Mouse (Mus musculus) brain, adult 2 months (tissue): Measurements from ENCODE around the gene Nptx1.
A peak's percentile ranks its signal among the peaks of the same experiment; 100 is the strongest.

Experiments used
- DNase-seq: peaks from one replicate; pipeline ENCODE4 v3.0.0; 2011; ENCODE audit warnings: low read depth, low spot score

Nptx1 gene

DNA sequence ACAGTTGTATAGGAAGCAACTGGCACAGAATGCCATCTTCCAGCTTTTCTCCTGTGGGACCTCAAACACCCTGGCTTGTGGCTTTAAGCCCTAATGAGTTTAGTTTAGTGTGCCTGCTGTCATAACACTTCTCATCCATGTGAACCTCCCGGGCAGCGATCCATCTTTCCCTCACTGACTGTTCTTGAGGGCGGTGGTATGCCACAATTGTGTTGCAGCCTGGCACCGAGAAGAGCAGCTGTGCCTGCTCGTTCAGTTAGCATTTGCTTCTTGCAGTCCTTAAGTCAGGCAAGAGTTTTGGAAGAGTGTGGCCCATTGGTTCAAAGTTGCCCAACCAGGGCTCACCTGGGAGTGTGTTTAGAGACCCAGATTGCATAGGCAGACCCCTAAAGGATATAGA lies 51.4 kb downstream of the Nptx1 start:
- DNase-seq = peak; percentile 64

GRCm38 (mm10) chr11:119493516-119493915 lies 54.0 kb downstream of the Nptx1 start:
- DNase-seq = no peak

- DNase-seq = no peak
Measured at GRCm38 (mm10) chr11:119492830-119493229, 54.7 kb downstream of the Nptx1 start.

DNA sequence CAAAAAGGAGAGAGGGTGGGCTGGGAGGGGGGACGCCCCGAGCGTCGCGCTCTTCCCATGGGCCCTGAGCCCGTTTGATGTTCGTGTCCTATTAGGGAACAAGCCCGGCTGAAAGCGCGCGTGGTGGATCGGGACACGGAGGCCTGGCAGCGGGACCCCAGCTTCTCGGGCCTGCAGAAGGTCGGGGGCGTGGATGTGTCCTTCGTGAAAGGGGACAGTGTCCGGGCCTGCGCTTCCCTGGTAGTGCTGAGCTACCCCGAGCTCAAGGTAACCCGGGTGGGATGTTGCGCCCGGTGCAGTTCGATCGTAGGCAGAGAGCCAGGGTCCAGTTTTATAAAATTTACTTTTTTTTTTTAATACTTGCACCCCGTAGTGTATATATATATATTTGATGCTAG lies 55.9 kb downstream of the Nptx1 start:
- no peak for DNase-seq

DNA sequence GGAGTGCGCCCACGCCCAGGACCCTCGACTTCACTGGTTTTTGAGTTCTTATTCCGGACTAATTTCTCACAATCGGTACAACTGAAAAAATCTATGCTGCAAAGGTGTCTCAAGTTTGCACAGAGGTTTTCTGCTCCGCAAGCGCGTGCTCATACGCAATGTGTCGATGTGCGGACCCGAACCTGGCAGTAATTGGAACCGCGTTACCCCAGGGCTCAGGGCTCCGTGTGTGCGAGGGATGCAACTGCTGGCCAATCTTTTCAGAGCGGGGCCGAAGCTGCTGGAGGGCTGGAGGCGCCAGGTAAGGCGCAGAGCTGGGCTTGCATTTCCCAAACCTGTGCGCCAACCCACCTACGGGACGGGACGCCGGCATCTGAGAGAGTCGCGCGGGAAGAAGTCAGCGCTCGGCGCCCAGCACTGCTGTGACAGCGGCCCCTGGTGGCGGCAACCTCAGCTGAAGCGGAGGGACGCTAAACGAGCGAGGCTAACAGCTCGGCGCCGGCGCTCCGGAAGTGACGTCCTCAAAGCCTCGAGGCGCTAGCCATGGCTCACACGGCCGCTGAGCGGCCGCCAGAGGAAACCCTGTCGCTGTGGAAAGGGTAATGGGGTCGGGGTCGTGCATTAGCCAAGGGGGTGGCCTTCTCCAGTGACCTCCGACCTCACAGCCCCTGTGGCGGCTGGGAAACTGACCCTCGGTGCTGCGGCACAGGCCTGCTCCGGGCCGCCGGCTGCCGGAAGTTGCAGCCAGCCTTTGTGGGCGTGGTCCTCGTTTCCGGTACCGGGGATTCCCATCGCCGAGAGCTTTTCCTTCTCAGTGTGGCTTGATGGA lies 56.5 kb downstream of the Nptx1 start, which contains the start of gene Endov:
TSS of gene Endov (plus strand) at position 487 of the 829 bp plus-strand sequence.
- peak; percentile 99 for DNase-seq
